Mouse (Mus musculus): ENCODE data around the gene Tnc.
"Not testable (repeated sequence)": the region's sequence is repeated elsewhere in the genome, so short reads cannot be mapped to it uniquely, and the experiment has no call there.

Gene Tnc

GRCm38 (mm10) chr4:63969891-63970290 is 76.9 kb downstream of the Tnc start:
- no peak for DNase-seq (ENCODE audit: low read depth in 1 of 2, low spot score in 2 of 2)

DNA sequence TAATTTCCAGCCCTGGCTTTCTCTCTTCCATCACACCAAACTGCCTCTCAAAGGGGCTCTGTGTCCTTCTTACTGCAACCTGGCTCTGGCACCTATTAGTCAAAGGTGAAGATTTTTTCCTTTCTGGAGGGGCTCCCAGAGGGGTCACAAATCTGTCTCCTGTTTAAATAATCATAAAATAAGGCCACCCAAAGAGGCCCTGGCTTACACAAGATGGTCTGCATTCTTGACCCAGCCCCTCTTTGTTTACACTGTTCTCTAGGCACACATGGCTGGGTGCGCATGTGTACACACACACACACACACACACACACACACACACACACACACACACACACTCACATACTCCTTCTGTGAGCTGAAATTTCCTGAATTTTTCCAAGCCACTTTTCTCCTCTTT is 83.4 kb downstream of the Tnc start:
- no peak for DNase-seq (ENCODE audit: low read depth in 1 of 2, low spot score in 2 of 2)

DNA sequence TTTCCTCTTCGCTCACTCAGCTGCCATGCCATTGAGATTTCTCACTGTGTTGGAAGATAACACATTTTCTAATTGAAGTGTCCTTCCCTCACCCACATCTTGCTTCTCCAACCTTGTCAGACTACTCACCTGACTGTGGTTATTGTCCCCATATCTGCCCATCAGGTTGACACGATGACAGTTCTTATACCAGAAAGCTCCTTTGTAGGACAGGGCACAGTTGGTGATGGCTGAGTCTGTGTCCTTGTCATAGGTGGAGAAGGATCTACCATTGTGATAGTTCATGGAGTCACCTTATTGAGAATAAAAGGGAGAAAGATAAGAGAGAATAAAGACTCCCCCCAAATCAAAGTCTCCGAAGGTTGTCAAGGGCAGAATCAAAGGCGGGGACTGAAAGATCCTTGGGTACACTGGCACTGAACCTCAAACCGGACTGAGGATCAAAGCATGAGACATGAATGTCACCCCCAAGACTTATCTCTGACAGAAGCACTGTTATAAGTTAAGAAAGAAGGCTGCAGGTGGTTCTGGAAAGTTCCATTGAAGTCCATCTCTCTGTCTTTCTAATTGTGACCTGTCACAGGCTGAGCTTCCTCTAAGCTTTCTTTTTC is 84.9 kb downstream of the Tnc start:
- no peak for DNase-seq (ENCODE audit: low read depth in 1 of 2, low spot score in 2 of 2)

DNA sequence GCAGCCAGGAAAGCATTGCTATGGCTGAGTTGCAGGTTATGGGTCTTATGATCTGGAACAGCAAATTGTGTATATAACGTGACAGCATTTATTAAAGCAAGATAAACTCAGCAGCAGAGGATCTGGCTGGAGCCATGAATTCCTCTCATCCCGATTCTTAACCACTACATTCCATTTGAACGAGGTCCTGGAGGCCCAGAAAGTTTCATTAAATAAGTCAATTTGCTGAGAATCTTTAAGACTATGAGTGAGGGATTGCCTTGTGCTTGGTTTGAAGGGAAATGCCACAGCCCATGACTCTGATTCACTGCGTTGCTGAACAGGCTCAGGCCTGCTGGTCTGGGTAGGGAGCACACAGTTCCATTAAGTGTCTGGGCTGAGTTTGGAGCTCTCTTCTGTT is 88.2 kb downstream of the Tnc start:
- DNase-seq (ENCODE audit: low read depth in 1 of 2, low spot score in 2 of 2) = no peak

DNA sequence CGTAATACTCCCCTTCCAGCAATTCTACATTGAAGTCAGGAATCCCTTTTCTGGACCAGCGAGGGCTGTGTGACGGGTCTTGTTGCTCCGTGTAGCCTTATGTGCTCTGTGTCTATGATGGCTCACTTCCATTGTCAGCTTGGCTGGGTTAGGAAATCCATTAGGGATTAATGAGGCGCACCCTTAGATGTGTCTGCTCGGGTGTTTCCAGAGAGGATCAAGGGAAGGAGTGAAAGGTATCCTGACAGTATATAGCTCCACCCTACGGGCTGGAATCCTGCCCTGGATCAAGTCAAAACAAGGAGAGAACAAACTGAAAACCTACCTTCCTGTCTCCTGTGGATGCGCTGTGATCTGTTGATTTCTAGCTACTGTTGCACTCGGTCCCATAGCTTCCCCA is 96.8 kb downstream of the Tnc start:
- DNase-seq (ENCODE audit: low read depth in 1 of 2, low spot score in 2 of 2) = no peak

- not testable (repeated sequence) for DNase-seq (ENCODE audit: low read depth in 1 of 2, low spot score in 2 of 2)
Observed at GRCm38 (mm10) chr4:63948688-63949073, 98.1 kb downstream of the Tnc start.

DNA sequence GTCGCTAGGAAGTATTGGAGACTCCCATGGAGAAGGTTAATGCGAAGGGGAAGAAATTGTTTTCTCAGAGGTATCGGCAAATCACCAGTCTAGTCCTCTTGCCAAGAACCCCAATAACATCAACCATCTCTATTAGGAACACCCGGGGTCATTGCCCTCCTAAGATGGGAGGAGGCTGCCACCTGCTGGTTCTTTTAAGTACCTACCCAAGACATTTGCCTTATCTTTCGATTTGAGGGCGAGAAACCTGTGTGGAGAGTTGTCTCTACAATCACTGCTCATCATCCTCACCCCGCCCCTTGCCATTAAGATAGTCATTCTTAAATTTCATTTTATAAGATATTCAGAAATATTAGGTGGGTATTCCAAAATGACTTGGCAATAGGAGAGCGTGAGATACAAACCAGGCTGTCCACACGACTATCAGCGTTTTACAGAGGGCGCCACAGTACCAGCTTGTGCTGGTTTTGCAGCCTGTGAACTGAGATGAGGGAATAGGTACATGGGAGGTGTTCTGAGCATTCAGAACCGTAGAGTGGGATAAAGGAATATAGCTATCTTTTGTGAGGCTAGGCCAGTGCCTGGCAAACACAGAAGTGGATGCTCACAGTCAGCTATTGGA is 98.6 kb downstream of the Tnc start:
- DNase-seq (ENCODE audit: low read depth in 1 of 2, low spot score in 2 of 2) = peak in 1 of 2 experiments; percentile 24

DNA sequence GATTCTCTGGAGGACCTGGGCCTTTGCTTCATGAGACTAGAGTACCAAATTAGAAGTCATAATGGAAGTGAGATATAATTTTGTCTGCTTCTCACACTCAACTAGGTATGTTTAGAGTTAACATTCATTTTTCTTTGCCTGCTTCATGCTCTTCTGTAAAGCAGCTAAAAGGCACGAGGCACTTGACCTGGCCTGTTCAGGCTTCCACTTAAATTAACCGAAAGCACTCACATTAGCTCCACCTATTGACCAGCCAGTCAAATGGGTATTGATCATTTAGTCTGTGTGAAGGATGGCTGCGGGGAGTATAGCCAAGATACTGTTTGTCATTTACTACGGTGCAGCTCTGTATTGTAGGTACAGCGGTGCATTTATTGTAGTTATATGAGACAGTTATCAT is 103.0 kb downstream of the Tnc start:
- no peak for DNase-seq (ENCODE audit: low read depth in 1 of 2, low spot score in 2 of 2)

GRCm38 (mm10) chr4:63942875-63943274 is 103.9 kb downstream of the Tnc start:
- peak; percentile 14 to 22 for DNase-seq (ENCODE audit: low read depth in 1 of 2, low spot score in 2 of 2)

- DNase-seq (ENCODE audit: low read depth in 1 of 2, low spot score in 2 of 2) = no peak
Observed at GRCm38 (mm10) chr4:63941420-63941819, 105.4 kb downstream of the Tnc start.

DNA sequence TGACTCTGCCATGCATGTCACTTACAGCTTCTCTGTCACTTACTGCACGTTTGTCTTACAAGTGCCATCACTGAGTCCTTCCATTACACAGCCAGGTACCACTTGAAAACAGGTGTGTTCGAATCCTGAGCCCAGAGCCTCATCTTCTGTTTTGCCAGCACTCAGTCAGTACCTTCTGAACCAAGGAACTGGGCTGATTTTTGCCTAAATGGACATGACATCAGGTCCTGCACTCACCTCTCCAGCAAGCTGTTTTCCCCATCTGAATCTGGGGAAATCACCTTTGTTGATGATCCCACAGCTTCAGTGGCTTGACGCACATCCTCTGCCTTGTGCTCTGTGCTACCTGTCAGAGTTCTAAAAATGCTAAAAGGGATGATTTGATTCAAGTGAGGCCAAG is 107.4 kb downstream of the Tnc start:
- no peak for DNase-seq (ENCODE audit: low read depth in 1 of 2, low spot score in 2 of 2)

- DNase-seq (ENCODE audit: low read depth in 1 of 2, low spot score in 2 of 2) = no peak
Observed at GRCm38 (mm10) chr4:63935960-63936359, 110.9 kb downstream of the Tnc start.

DNA sequence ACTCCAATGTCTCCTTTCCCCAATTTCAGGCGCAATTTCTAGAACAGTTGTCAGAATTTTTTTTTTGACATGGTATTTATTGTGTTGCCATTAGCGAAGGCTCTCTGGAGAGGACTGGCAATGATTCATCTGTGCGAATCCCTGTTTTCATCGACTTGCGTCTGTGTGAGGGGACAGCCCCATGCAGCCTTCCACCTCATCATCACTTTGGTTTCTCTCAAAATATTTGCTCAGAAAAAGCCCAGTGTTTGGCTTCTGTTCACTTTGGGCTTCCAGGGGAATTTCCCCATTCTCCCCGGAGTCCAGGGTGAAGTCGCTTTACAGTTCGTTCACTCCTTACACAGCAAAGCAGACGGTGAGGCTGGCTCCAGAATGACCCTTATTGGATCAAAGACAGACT is 111.5 kb downstream of the Tnc start:
- no peak for DNase-seq (ENCODE audit: low read depth in 1 of 2, low spot score in 2 of 2)

DNA sequence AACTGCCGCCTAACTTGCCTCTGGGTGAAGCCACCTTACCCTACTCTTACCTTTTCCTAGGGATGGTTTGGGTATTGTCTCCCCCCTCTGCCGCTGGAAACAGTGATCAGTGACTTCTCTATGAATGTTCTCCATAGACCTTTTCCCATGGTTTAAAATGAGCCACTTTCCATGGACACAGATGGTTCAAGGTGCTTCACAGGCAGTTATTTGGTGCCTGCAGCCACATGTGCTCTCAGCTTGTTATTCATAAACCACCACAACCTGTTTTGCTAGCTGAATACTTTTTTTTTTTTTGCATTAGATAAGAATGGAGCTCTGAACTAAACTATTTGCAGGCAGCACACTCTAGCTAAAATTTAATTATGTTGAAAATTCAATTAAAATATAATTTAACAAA is 116.0 kb downstream of the Tnc start:
- DNase-seq (ENCODE audit: low read depth in 1 of 2, low spot score in 2 of 2) = no peak

- no peak for DNase-seq (ENCODE audit: low read depth in 1 of 2, low spot score in 2 of 2)
Observed at GRCm38 (mm10) chr4:63929490-63929889, 117.3 kb downstream of the Tnc start.

GRCm38 (mm10) chr4:63928192-63928591 is 118.6 kb downstream of the Tnc start:
- no peak for DNase-seq (ENCODE audit: low read depth in 1 of 2, low spot score in 2 of 2)

- no peak for DNase-seq (ENCODE audit: low read depth in 1 of 2, low spot score in 2 of 2)
Observed at GRCm38 (mm10) chr4:63917181-63917580, 129.6 kb downstream of the Tnc start.

DNA sequence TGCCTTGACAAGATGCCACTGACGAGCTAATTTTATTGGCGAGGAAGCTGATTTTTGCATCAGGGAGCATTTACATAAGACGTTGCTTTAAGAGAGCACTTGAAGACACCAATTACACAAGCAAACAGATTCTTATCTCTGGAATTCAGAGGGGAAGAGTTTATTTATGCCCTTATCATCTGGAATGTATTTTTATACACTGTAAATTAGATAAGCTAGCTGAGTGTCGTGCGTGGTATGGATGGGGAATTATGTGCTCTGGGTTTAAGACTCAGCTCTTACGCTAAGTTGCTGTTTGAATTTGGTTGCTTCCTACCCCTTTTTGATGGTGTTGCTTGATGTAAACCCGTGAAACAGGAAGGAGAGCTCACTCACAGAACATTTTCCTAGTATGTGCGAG is 130.1 kb downstream of the Tnc start:
- DNase-seq (ENCODE audit: low read depth in 1 of 2, low spot score in 2 of 2) = no peak

- no peak for DNase-seq (ENCODE audit: low read depth in 1 of 2, low spot score in 2 of 2)
Observed at GRCm38 (mm10) chr4:63916288-63916687, 130.5 kb downstream of the Tnc start.

Data from monocyte, adult 2 months (primary cell).